Mouse (Mus musculus) CH12.LX (cell line): ENCODE measurements around the gene Olfr1318. TPM values are rescaled to one million over a fixed set of nuclear protein-coding genes. Genes with fewer than 3 reads are reported as not detected.

Source experiments
- DNase-seq: peaks from one replicate; pipeline ENCODE4 v3.0.0-alpha.2; 2013; ENCODE audit errors: extremely low read depth
- H3K27ac ChIP-seq: 2 replicates; pipeline ENCODE4 v1.5.1; 2012; ENCODE audit warnings: low read depth, mild to moderate bottlenecking, control low read depth, moderate library complexity; ENCODE audit not compliant: insufficient read depth
- H3K27me3 ChIP-seq: replicated peaks from 2 replicates; pipeline ENCODE3; 2012; ENCODE audit warnings: inconsistent platforms
- H3K36me3 ChIP-seq, 2 experiments: replicated peaks in 1 of 2; 2 replicates each; pipeline versions ENCODE3 to v1.6.1; 2012; ENCODE audit warnings: inconsistent platforms in 1 of 2, low read length in 1 of 2, mild to moderate bottlenecking in 1 of 2, mixed read lengths in 1 of 2, moderate library complexity in 1 of 2; ENCODE audit not compliant: control insufficient read depth in 1 of 2, insufficient read depth in 1 of 2
- H3K4me1 ChIP-seq, 2 experiments: 2 replicates each; pipeline ENCODE4 v1.6.1; 2012; ENCODE audit warnings: inconsistent platforms in 1 of 2, moderate library complexity in 1 of 2; ENCODE audit not compliant: insufficient read depth in 2 of 2, control insufficient read depth in 1 of 2
- H3K4me2 ChIP-seq: 2 replicates; pipeline ENCODE4 v1.6.1; 2012; ENCODE audit warnings: low read depth, mild to moderate bottlenecking, control low read depth; ENCODE audit not compliant: poor library complexity, insufficient read depth, severe bottlenecking
- H3K4me3 ChIP-seq, 3 experiments: fragments of 150-350 bp in 1 of 3; sonication (generic) in 1 of 3; replicated peaks in 1 of 3; 2 replicates each; pipeline versions ENCODE3 to v1.5.1; 2011 to 2012; ENCODE audit warnings: low read depth in 2 of 3, low read length in 2 of 3, mild to moderate bottlenecking in 2 of 3, moderate library complexity in 2 of 3, control low read depth in 1 of 3, improper control_type of control experiment in 1 of 3, inconsistent platforms in 1 of 3, mixed read lengths in 1 of 3; ENCODE audit not compliant: poor library complexity in 1 of 3
- H3K79me2 ChIP-seq: replicated peaks from 2 replicates; pipeline ENCODE4 v1.6.1; 2012; ENCODE audit warnings: mild to moderate bottlenecking, moderate library complexity; ENCODE audit not compliant: control insufficient read depth, poor library complexity, insufficient read depth, severe bottlenecking; ENCODE audit errors: extremely low read depth
- H3K9ac ChIP-seq: 2 replicates; pipeline ENCODE4 v1.6.1; 2012; ENCODE audit warnings: low read depth, mild to moderate bottlenecking, control low read depth, moderate library complexity; ENCODE audit not compliant: insufficient read depth
- H3K9me3 ChIP-seq: replicated peaks from 2 replicates; pipeline ENCODE3; 2012; ENCODE audit warnings: low read length, inconsistent platforms, mixed read lengths
- BHLHE40 ChIP-seq: IDR thresholded peaks from 2 replicates; pipeline ENCODE4 v1.6.1; 2011; ENCODE audit warnings: mild to moderate bottlenecking, low read depth, low read length, improper control_type of control experiment
- CHD1 ChIP-seq: IDR thresholded peaks from 2 replicates; pipeline ENCODE4 v1.6.1; 2012; ENCODE audit warnings: low read depth, low read length, improper control_type of control experiment, inconsistent platforms
- CHD2 ChIP-seq: IDR thresholded peaks from 2 replicates; pipeline ENCODE4 v1.6.1; 2011; ENCODE audit warnings: low read length, improper control_type of control experiment
- CTCF ChIP-seq, 2 experiments: IDR thresholded peaks in 1 of 2; conservative IDR thresholded peaks in 1 of 2; 2 replicates each; pipeline ENCODE4 v1.5.1; 2011 to 2012; ENCODE audit warnings: low read depth in 2 of 2, low read length in 2 of 2, improper control_type of control experiment in 1 of 2, inconsistent platforms in 1 of 2, mild to moderate bottlenecking in 1 of 2, moderate library complexity in 1 of 2
- EP300 ChIP-seq: IDR thresholded peaks from 2 replicates; pipeline ENCODE4 v1.6.1; 2011; ENCODE audit warnings: low read length, improper control_type of control experiment
- ETS1 ChIP-seq: conservative IDR thresholded peaks from 2 replicates; pipeline ENCODE4 v1.6.1; 2012; ENCODE audit warnings: low read depth, mild to moderate bottlenecking, inconsistent platforms, low read length, improper control_type of control experiment, moderate library complexity
- GABPA ChIP-seq: IDR thresholded peaks from 2 replicates; pipeline ENCODE4 v1.6.1; 2012; ENCODE audit warnings: low read depth, low read length, improper control_type of control experiment, inconsistent platforms; ENCODE audit not compliant: insufficient replicate concordance
- HCFC1 ChIP-seq: IDR thresholded peaks from 2 replicates; pipeline ENCODE4 v1.6.1; 2012; ENCODE audit warnings: low read depth, mild to moderate bottlenecking, inconsistent platforms, low read length, improper control_type of control experiment
- IRF4 ChIP-seq: IDR thresholded peaks from 2 replicates; pipeline ENCODE4 v1.6.1; 2014; ENCODE audit warnings: low read depth, mild to moderate bottlenecking, inconsistent platforms, low read length, improper control_type of control experiment
- JUN ChIP-seq: IDR thresholded peaks from 2 replicates; pipeline ENCODE4 v1.6.1; 2011; ENCODE audit warnings: low read depth, mild to moderate bottlenecking, low read length, improper control_type of control experiment, moderate library complexity; ENCODE audit not compliant: insufficient read depth
- KAT2A ChIP-seq: IDR thresholded peaks from 2 replicates; pipeline ENCODE4 v1.6.1; 2012; ENCODE audit warnings: low read length, improper control_type of control experiment, inconsistent platforms; ENCODE audit not compliant: insufficient replicate concordance
- MAFK ChIP-seq: IDR thresholded peaks from 2 replicates; pipeline ENCODE4 v1.6.1; 2011; ENCODE audit warnings: low read length, improper control_type of control experiment; ENCODE audit not compliant: insufficient replicate concordance
- MAX ChIP-seq: IDR thresholded peaks from 2 replicates; pipeline ENCODE4 v1.6.1; 2011; ENCODE audit warnings: low read length, improper control_type of control experiment
- MAZ ChIP-seq: IDR thresholded peaks from 2 replicates; pipeline ENCODE4 v1.6.1; 2012; ENCODE audit warnings: low read depth, mild to moderate bottlenecking, inconsistent platforms, low read length, improper control_type of control experiment, moderate library complexity
- MEF2A ChIP-seq: IDR thresholded peaks from 2 replicates; pipeline ENCODE4 v1.6.1; 2014; ENCODE audit warnings: low read depth, mild to moderate bottlenecking, inconsistent platforms, low read length, improper control_type of control experiment, borderline replicate concordance
- MXI1 ChIP-seq: IDR thresholded peaks from 2 replicates; pipeline ENCODE4 v1.6.1; 2011; ENCODE audit warnings: mild to moderate bottlenecking, low read depth, low read length, improper control_type of control experiment
- MYC ChIP-seq: IDR thresholded peaks from 2 replicates; pipeline ENCODE4 v1.6.1; 2011; ENCODE audit warnings: low read depth, mild to moderate bottlenecking, improper control_type of control experiment, low read length
- NELFE ChIP-seq: IDR thresholded peaks from 2 replicates; pipeline ENCODE4 v1.6.1; 2011; ENCODE audit warnings: low read depth, low read length, improper control_type of control experiment
- NRF1 ChIP-seq: IDR thresholded peaks from 2 replicates; pipeline ENCODE4 v1.6.1; 2014; ENCODE audit warnings: low read depth, mild to moderate bottlenecking, inconsistent platforms, low read length, improper control_type of control experiment, moderate library complexity
- PAX5 ChIP-seq: IDR thresholded peaks from 2 replicates; pipeline ENCODE4 v1.6.1; 2012; ENCODE audit warnings: low read length, inconsistent platforms, mixed read lengths
- POLR2AphosphoS2 ChIP-seq: IDR thresholded peaks from 2 replicates; pipeline ENCODE4 v1.6.1; 2011; ENCODE audit warnings: low read depth, low read length, improper control_type of control experiment
- RAD21 ChIP-seq: IDR thresholded peaks from 2 replicates; pipeline ENCODE4 v1.6.1; 2011; ENCODE audit warnings: low read depth, mild to moderate bottlenecking, low read length, improper control_type of control experiment, moderate library complexity
- RCOR1 ChIP-seq: conservative IDR thresholded peaks from 2 replicates; pipeline ENCODE4 v1.6.1; 2012; ENCODE audit warnings: low read depth, mild to moderate bottlenecking, inconsistent platforms, low read length, improper control_type of control experiment
- SIN3A ChIP-seq: IDR thresholded peaks from 2 replicates; pipeline ENCODE4 v1.6.1; 2012; ENCODE audit warnings: low read length, improper control_type of control experiment, inconsistent platforms
- SMC3 ChIP-seq: IDR thresholded peaks from 2 replicates; pipeline ENCODE4 v1.6.1; 2011; ENCODE audit warnings: low read depth, low read length, improper control_type of control experiment
- TCF12 ChIP-seq: IDR thresholded peaks from 2 replicates; pipeline ENCODE4 v1.6.1; 2014; ENCODE audit warnings: low read depth, mild to moderate bottlenecking, inconsistent platforms, low read length, improper control_type of control experiment
- USF1 ChIP-seq: IDR thresholded peaks from 2 replicates; pipeline ENCODE4 v1.6.1; 2014; ENCODE audit warnings: low read depth, mild to moderate bottlenecking, inconsistent platforms, low read length, improper control_type of control experiment
- USF2 ChIP-seq: conservative IDR thresholded peaks from 2 replicates; pipeline ENCODE4 v1.6.1; 2011; ENCODE audit warnings: low read depth, low read length, improper control_type of control experiment
- ZC3H11A ChIP-seq: IDR thresholded peaks from 2 replicates; pipeline ENCODE4 v1.6.1; 2012; ENCODE audit warnings: low read depth, mild to moderate bottlenecking, inconsistent platforms, low read length, improper control_type of control experiment
- ZKSCAN1 ChIP-seq: IDR thresholded peaks from 2 replicates; pipeline ENCODE4 v1.6.1; 2012; ENCODE audit warnings: low read depth, inconsistent platforms, low read length, improper control_type of control experiment, borderline replicate concordance
- ZNF384 ChIP-seq: IDR thresholded peaks from 2 replicates; pipeline ENCODE4 v1.6.1; 2012; ENCODE audit warnings: low read depth, low read length, improper control_type of control experiment, inconsistent platforms
- dilution Hi-C: fragments of 300-500 bp; cut with MboI; formaldehyde crosslinking; loops from 2 replicates; pipeline ENCODE4 v1.14.3; 2020; ENCODE audit warnings: low sequenced_read_pairs; ENCODE audit not compliant: extremely low pct_unique_long_range_greater_than_20kb, extremely low pct_ligation_motif_present
- in situ Hi-C: fragments of 300-500 bp; cut with MboI; formaldehyde crosslinking; loops from 3 replicates; pipeline ENCODE4 v1.14.3; 2019; ENCODE audit warnings: low sequenced_read_pairs, low pct_ligation_motif_present, low pct_unique_long_range_greater_than_20kb, mixed read lengths
- polyA plus RNA-seq: library from polyadenylated mRNA; unstranded; fragments of >175 nt; gene quantifications from 2 replicates; pipeline ENCODE4 v1.2.1, GENCODE M21; 2012; ENCODE audit warnings: low read depth; ENCODE audit not compliant: insufficient read length
- total RNA-seq, 2 experiments: library from RNA; depleted of rRNA; stranded (reverse); fragments of 300-350 nt in 1 of 2; fragments of >200 nt in 1 of 2; gene quantifications; 2 replicates each; pipeline ENCODE4 v1.2.3; 2012 to 2014

Olfr1318 gene
- total and polyA plus RNA-seq, 3 experiments: not detected

DNA sequence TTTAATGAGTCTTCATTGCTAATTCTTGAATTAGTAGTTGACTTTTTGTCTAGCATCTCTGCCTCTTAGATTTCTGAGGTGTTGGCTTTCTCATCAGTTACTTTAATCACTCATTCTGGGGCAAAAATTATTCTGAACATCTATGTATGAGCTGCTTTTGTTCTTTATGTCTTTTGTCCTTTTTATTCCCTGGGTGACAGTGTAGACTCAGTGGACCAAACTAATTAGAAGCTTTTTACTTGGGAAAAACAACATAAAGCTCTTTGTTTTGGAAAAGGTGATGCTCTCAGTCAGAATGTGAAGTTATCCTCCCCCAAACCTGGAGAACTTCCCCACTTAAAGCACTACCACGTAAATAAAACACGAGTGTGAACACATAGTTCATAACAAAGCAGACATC, 14.0 kb upstream of the Olfr1318 start, which contains the start of gene Olfr1317:
Olfr1317 (plus strand) TSS at position 301 of the 400 bp plus-strand sequence.
- Histone ChIP-seq H3K4me2 (no peak within 1 kb of the TSS), H3K4me1 (no peaks in the 10 kb centered on the region), H3K27me3 (peaks cover 2% of the 10 kb centered on the region), H3K79me2 (no peaks in the 10 kb centered on the region), H3K36me3 (no peaks in the 10 kb centered on the region), H3K27ac (no peak within 1 kb of the TSS), H3K4me3 (no peak within 1 kb of the TSS), H3K9ac (no peak within 1 kb of the TSS), H3K9me3 (no peaks in the 10 kb centered on the region)
- dilution Hi-C loops (no loop called here), in situ Hi-C loops (no loop called here)
- TF ChIP-seq USF2 (no peak), SMC3 (no peak), USF1 (no peak), MAX (no peak), EP300 (no peak), PAX5 (no peak), TCF12 (no peak), JUN (no peak), NELFE (no peak), SIN3A (no peak), POLR2AphosphoS2 (no peak), NRF1 (no peak), CHD1 (no peak), MYC (no peak), RCOR1 (no peak), MXI1 (no peak)
- no peak for DNase-seq

DNA sequence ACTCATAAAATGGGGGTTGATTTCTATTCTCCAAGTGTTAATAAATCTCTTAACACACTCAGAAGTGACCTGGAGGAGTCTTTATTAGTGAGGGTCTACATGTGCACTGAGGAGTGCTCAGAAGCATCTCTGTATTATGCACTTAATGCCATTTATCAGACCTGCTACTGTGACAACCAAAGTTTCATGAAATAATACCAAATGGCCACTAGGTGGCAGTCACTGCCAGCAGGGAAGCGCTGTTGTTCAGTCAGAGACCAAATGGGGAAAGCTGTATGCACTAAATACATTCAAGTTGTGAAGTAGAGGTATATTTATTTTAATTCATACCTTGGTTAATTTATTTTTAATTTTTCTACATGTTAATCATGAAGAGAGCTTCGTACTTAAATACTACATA, 42.9 kb downstream of the Olfr1318 start:
- no peaks in the 10 kb centered on the region for H3K36me3 ChIP-seq
- no peak overlapping the region for H3K4me3 ChIP-seq
- no peak overlapping the region for H3K27ac ChIP-seq
- H3K27me3 ChIP-seq: no peaks in the 10 kb centered on the region
- no peak overlapping the region for H3K9ac ChIP-seq
- H3K4me2 ChIP-seq: no peak overlapping the region
- in situ Hi-C loops: no loop called here
- TF ChIP-seq CHD2 (no peak), HCFC1 (no peak), BHLHE40 (no peak), ZC3H11A (peak; percentile 67), GABPA (no peak), IRF4 (peak; percentile 34; the same call in 1 of the 2 replicates), MAX (no peak), PAX5 (no peak), KAT2A (no peak), MAZ (no peak), ZKSCAN1 (no peak), MAFK (no peak), NRF1 (no peak), MYC (0 out of 2 replicates have a peak, but pooled peaks have one; percentile 18), SMC3 (peak; percentile 94), RAD21 (peak; percentile 90), USF2 (no peak), ZNF384 (no peak), SIN3A (no peak), POLR2AphosphoS2 (no peak), CTCF (conservative IDR thresholded peaks at IDR 0.05 in 1 of 2, IDR thresholded peaks at IDR 0.05 in 1 of 2; ENCODE audit: low read depth in 2 of 2, low read length in 2 of 2) (peak; percentile 82 to 94), MXI1 (no peak), EP300 (no peak), ETS1 (no peak), TCF12 (no peak), MEF2A (no peak)
- dilution Hi-C loops: no loop called here
- 0 out of 4 replicates have a peak, but pooled peaks cover 0 to 2% of the 10 kb centered on the region in 2 experiments for H3K4me1 ChIP-seq
- no peaks in the 10 kb centered on the region for H3K9me3 ChIP-seq
- H3K79me2 ChIP-seq: no peaks in the 10 kb centered on the region
- DNase-seq: peak; percentile 74
